Mouse (Mus musculus) midbrain, embryonic 16.5 days (tissue): Measurements from ENCODE around the gene Shoc2. TPM values are rescaled to one million over a fixed set of nuclear protein-coding genes. Genes with fewer than 3 reads are reported as not detected.

ENCODE experiments used
- ATAC-seq: fragments of 200-750 bp; cut with Nextera tagmentation; 2 replicates; pipeline ENCODE4 v1.8.0; 2017; ENCODE audit warnings: moderate TSS enrichment
- H3K27ac ChIP-seq: fragments of 300-500 bp; sonication (generic); 2 replicates; pipeline ENCODE4 v1.5.1; 2014; ENCODE audit warnings: mild to moderate bottlenecking, low read length, mixed read lengths
- H3K27me3 ChIP-seq: fragments of 300-500 bp; sonication (generic); 2 replicates; pipeline ENCODE4 v1.6.1; 2014; ENCODE audit warnings: low read depth, low read length, mixed read lengths; ENCODE audit not compliant: control insufficient read depth, insufficient read depth
- H3K36me3 ChIP-seq: fragments of 300-500 bp; sonication (generic); 2 replicates; pipeline ENCODE4 v1.6.1; 2014; ENCODE audit warnings: mild to moderate bottlenecking, low read length, moderate library complexity, mixed read lengths; ENCODE audit not compliant: control insufficient read depth, insufficient read depth
- H3K4me1 ChIP-seq: fragments of 300-500 bp; sonication (generic); 2 replicates; pipeline ENCODE4 v1.6.1; 2014; ENCODE audit warnings: mild to moderate bottlenecking, low read length, mixed read lengths; ENCODE audit not compliant: control insufficient read depth, insufficient read depth
- H3K4me2 ChIP-seq: fragments of 300-500 bp; sonication (generic); 2 replicates; pipeline ENCODE4 v1.6.1; 2014; ENCODE audit warnings: mild to moderate bottlenecking, low read length, mixed read lengths
- H3K4me3 ChIP-seq: fragments of 300-500 bp; sonication (generic); 2 replicates; pipeline ENCODE4 v1.5.1; 2014; ENCODE audit warnings: low read depth, mild to moderate bottlenecking, low read length, moderate library complexity, mixed read lengths
- H3K9ac ChIP-seq: fragments of 300-500 bp; sonication (generic); 2 replicates; pipeline ENCODE4 v1.6.1; 2014; ENCODE audit warnings: low read depth, low read length, mixed read lengths
- H3K9me3 ChIP-seq: fragments of 300-500 bp; sonication (generic); replicated peaks from 2 replicates; pipeline ENCODE4 v1.6.1; 2014; ENCODE audit warnings: mild to moderate bottlenecking, low read length, mixed read lengths; ENCODE audit not compliant: control insufficient read depth, poor library complexity, severe bottlenecking
- WGBS: fragments of 180-500 bp; shearing (Covaris S2); extraction: QIAGEN DNeasy Blood & Tissue Kit; methylation state at CpG from one replicate; pipeline ENCODE4 v1.1.7; 2014; 5-methylcytosine and 5-hydroxymethylcytosine counted together
- polyA plus RNA-seq: library from polyadenylated mRNA; unstranded; fragments of >200 nt; fragmentation: Nextera tagmentation; extraction: Ambion mirVana; gene quantifications from 2 replicates; pipeline ENCODE4 v1.2.1, GENCODE M21; 2015

Shoc2 gene
- polyA plus RNA-seq, 1 experiment from 2014 or later: 60.8 TPM

DNA sequence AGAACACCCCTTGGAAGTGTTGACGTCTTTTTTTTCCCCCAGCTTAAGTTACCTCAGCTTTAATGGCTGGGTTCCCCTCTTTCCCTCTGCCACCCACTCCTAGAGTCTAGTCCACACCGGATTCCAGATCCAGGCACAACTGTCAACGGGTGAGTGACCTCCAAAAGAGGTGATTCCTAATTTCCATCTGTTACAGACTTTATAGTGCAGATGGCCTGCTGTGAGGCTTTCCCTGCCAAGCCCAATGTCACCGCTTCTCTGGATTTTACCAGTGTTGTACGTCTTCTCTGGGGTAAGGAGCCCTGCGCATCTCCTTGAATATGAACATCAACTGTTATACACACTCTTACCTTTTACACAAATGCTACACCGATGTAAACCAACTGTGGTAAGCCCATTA lies 95.3 kb downstream of the Shoc2 start:
- H3K4me2 ChIP-seq: no peak overlapping the region
- no peaks in the 10 kb centered on the region for H3K9me3 ChIP-seq
- H3K27me3 ChIP-seq: no peaks in the 10 kb centered on the region
- H3K9ac ChIP-seq: no peak overlapping the region
- 0 out of 2 replicates have a peak, but pooled peaks cover 2% of the 10 kb centered on the region for H3K4me1 ChIP-seq
- H3K4me3 ChIP-seq: no peak overlapping the region
- ATAC-seq: no peak
- WGBS: 75% methylated on average over 7 of the region's 7 CpGs
- peaks cover 4% of the 10 kb centered on the region for H3K36me3 ChIP-seq
- no peak overlapping the region for H3K27ac ChIP-seq

DNA sequence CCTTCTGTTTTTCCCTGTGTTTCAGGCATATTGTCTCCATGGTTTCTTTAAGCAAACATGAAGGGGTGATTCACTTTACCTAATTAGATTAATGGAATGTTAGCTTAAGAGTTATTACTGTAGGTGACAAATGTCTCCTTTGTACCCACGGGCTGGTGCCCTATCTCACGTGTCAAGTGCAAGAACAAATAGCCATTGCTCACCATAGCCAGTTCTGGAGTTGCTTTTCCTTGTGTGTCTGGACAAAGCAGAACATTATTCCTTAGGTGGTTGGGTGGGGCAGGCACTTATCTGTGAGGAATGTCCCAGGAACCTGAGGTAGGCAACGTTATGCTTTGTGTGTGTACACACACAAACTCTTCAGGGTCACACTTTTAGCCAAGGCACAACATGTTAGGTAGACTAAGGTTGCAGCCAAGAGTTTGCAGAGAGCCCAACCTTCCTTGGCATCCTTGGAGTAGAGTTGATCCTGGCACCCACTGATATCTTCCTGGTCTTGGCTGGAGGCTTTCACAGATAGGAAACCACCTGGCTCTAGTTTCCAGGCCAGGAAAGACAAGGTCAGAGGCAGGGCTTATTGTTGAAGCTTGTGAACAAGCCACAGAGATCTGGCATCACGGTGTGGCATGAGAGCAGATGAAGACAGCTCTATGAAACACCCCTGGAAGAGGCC lies 96.4 kb downstream of the Shoc2 start:
- Histone ChIP-seq H3K4me3 (no peak overlapping the region), H3K27ac (no peak overlapping the region), H3K36me3 (peaks cover 4% of the 10 kb centered on the region; the same call in 1 of the 2 replicates), H3K9me3 (no peaks in the 10 kb centered on the region), H3K9ac (no peak overlapping the region), H3K4me2 (no peak overlapping the region), H3K4me1 (0 out of 2 replicates have a peak, but pooled peaks cover 2% of the 10 kb centered on the region), H3K27me3 (no peaks in the 10 kb centered on the region)
- ATAC-seq: no peak
- 72% methylated on average over 4 of the region's 4 CpGs for WGBS

DNA sequence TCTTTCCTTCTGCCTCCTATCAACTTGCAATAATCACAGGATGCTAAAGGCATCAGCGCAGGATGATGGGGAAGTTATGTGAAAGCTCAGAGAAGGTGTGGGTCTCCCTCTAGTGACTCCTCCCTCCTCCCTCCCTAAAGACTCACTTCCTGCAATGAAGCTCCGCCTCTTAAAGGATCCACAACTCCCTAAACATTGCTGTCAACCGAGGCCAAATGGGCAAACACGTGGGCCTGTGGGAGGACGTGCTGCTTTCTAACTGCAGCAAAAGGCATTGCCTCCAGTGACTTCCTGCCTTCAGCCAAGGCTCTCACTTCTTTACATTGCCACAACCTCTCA lies 96.9 kb downstream of the Shoc2 start:
- H3K4me3 ChIP-seq: no peak overlapping the region
- no peak overlapping the region for H3K9ac ChIP-seq
- H3K27ac ChIP-seq: no peak overlapping the region
- peaks cover 7% of the 10 kb centered on the region; the same call in 1 of the 2 replicates for H3K4me1 ChIP-seq
- peaks cover 4% of the 10 kb centered on the region; the same call in 1 of the 2 replicates for H3K36me3 ChIP-seq
- WGBS: 39% methylated on average over 5 of the region's 5 CpGs
- H3K4me2 ChIP-seq: no peak overlapping the region
- no peaks in the 10 kb centered on the region for H3K9me3 ChIP-seq
- no peak for ATAC-seq
- 0 out of 2 replicates have a peak, but pooled peaks cover 2% of the 10 kb centered on the region for H3K27me3 ChIP-seq

DNA sequence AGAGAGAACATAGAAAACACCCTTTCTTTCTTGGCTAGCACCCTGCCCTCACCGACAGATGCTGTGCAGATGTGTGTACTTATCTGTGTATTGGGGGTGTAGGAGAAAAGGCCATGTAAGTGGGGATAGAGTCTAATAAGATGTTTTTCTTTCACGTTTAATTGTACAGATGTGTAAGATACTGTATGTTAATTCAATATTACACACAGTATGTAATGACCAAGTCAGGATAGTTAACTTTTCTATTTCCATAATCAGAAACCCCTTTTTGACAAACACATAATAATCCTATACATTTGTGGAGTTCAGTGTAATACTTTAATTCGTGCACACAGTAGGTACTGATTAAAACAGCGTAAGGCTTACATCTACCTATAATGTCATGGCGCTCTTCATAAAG lies 99.7 kb downstream of the Shoc2 start, which contains the start of gene Adra2a:
Gene Adra2a (plus strand): TSS at position 301 of the 400 bp plus-strand sequence.
- WGBS: 73% methylated on average over 5 of the region's 5 CpGs
- H3K4me1 ChIP-seq: peaks cover 21% of the 10 kb centered on the region
- H3K27me3 ChIP-seq: peaks cover 8% of the 10 kb centered on the region; the same call in 1 of the 2 replicates
- H3K27ac ChIP-seq: peak within 1 kb of the TSS; percentile 68
- peak within 1 kb of the TSS; percentile 97 for H3K4me2 ChIP-seq
- peak within 1 kb of the TSS; percentile 74 for H3K9ac ChIP-seq
- no peaks in the 10 kb centered on the region for H3K9me3 ChIP-seq
- ATAC-seq: no peak
- no peaks in the 10 kb centered on the region for H3K36me3 ChIP-seq
- peak within 1 kb of the TSS; percentile 59 for H3K4me3 ChIP-seq

DNA sequence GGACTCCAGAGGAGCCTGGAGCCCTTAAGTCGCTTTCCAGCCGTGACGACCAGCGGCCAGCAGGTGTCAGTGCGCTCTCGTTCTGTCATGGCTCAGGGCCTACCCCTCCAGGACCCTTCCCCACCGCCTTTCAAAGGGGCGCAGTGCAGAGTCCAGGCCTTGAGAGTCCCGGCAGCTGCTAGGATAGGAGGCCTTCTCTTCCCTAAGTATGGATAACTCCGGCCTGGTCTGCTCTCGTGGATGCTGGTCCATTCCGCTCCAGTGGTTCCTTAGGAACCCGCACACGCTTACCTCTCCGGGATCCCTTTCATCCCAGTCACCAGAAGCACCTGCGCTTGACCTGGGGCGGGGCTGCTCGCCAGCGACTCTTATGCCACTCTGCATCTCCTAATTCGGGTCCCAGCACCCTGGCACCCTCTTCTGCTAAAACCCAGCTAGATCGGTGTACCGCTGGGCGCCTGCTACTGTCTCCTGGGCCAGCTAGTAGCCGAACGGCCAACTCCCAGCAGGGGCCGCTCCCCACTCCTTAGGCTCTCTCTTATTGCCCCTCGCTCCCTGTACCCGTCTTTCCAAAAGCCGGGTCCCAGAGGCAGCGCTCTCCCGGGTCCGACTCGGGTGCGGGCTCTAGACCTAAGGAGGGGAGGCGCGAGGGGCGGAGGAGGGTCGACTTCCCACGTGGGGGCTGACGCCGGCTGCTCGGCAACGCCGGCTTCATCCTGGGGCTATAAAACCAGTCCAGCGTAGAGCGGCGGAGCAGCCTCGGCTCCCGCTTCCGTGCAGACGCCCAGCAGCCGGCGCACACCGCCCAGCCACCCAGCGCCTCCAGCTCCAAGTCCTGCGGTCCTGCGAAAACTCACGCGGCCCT lies 100.6 kb downstream of the Shoc2 start:
- peaks cover 21% of the 10 kb centered on the region for H3K4me1 ChIP-seq
- H3K27ac ChIP-seq: peak overlapping the region; percentile 68
- H3K27me3 ChIP-seq: peaks cover 16% of the 10 kb centered on the region
- no peaks in the 10 kb centered on the region for H3K9me3 ChIP-seq
- peak; percentile 92 for ATAC-seq
- no peaks in the 10 kb centered on the region for H3K36me3 ChIP-seq
- H3K9ac ChIP-seq: peak overlapping the region; percentile 74
- H3K4me2 ChIP-seq: peak overlapping the region; percentile 97
- H3K4me3 ChIP-seq: peak overlapping the region; percentile 59
- under 1% methylated on average over 57 of the region's 59 CpGs for WGBS

DNA sequence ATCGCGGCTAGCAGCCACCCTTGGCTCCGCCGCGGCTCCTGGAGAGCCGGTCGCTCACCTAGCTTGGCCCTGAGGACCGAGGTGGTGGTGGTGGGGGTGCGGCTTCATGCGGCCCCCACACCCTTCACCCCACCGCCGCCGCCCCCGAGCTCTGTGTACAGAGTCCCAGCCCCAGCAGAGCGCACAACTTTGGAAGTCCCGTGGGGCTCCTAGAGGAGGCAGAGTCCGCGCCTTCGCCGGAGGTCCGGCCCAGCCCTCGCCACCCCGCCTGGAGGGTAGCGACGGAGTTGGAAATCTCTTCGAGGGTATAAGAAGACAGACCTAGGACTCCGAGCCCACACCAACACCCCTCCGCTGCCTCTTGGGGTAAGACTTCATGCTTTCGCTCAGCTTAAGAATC lies 101.3 kb downstream of the Shoc2 start:
- Histone ChIP-seq H3K27me3 (peaks cover 19% of the 10 kb centered on the region), H3K36me3 (no peaks in the 10 kb centered on the region), H3K4me1 (peaks cover 21% of the 10 kb centered on the region), H3K9me3 (no peaks in the 10 kb centered on the region), H3K4me3 (peak overlapping the region; percentile 59), H3K4me2 (peak overlapping the region; percentile 97), H3K9ac (peak overlapping the region; percentile 74), H3K27ac (peak overlapping the region; percentile 68; the same call in 1 of the 2 replicates)
- ATAC-seq: peak; percentile 25; the same call in 1 of the 2 replicates
- under 1% methylated on average over 26 of the region's 29 CpGs for WGBS

DNA sequence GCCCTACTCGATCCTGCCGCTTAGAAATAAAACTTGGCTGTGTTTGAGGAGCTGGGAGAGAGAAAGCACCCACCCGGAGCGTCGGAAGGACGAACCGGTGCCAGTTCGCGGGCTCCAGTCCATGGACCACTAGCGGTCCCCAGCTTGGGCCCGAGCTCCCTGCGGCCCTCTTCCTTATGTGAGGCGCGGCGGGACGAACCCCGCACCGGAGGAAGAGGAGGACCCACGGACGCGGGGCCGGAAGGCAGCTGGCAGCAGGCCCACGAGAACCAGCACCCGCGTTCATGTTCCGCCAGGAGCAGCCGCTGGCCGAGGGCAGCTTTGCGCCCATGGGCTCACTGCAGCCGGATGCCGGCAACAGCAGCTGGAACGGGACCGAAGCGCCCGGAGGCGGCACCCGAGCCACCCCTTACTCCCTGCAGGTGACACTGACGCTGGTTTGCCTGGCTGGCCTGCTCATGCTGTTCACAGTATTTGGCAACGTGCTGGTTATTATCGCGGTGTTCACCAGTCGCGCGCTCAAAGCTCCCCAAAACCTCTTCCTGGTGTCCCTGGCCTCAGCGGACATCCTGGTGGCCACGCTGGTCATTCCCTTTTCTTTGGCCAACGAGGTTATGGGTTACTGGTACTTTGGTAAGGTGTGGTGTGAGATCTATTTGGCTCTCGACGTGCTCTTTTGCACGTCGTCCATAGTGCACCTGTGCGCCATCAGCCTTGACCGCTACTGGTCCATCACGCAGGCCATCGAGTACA lies 102.0 kb downstream of the Shoc2 start:
- peaks cover 19% of the 10 kb centered on the region for H3K27me3 ChIP-seq
- 3% methylated on average over 55 of the region's 55 CpGs for WGBS

DNA sequence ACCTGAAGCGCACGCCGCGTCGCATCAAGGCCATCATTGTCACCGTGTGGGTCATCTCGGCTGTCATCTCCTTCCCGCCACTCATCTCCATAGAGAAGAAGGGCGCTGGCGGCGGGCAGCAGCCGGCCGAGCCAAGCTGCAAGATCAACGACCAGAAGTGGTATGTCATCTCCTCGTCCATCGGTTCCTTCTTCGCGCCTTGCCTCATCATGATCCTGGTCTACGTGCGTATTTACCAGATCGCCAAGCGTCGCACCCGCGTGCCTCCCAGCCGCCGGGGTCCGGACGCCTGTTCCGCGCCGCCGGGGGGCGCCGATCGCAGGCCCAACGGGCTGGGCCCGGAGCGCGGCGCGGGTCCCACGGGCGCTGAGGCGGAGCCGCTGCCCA lies 102.6 kb downstream of the Shoc2 start:
- peak overlapping the region; percentile 97 for H3K4me2 ChIP-seq
- H3K36me3 ChIP-seq: no peaks in the 10 kb centered on the region
- no peaks in the 10 kb centered on the region for H3K9me3 ChIP-seq
- peaks cover 19% of the 10 kb centered on the region for H3K4me1 ChIP-seq
- peak overlapping the region; percentile 59 for H3K4me3 ChIP-seq
- peak overlapping the region; percentile 74 for H3K9ac ChIP-seq
- H3K27ac ChIP-seq: no peak overlapping the region
- H3K27me3 ChIP-seq: peaks cover 19% of the 10 kb centered on the region
- no peak for ATAC-seq
- 2% methylated on average over 45 of the region's 46 CpGs for WGBS

More for the DNA sequence above, 102.0 kb downstream of the Shoc2 start:
- Histone ChIP-seq H3K4me2 (peak overlapping the region; percentile 97), H3K4me3 (peak overlapping the region; percentile 59), H3K9me3 (no peaks in the 10 kb centered on the region), H3K36me3 (no peaks in the 10 kb centered on the region), H3K9ac (peak overlapping the region; percentile 74), H3K27ac (peak overlapping the region; percentile 68; the same call in 1 of the 2 replicates), H3K4me1 (peaks cover 20% of the 10 kb centered on the region)
- ATAC-seq: no peak
